Mouse (Mus musculus) gastrocnemius, postnatal 14 days (tissue): ENCODE results near the gene Tradd. TPM values are rescaled to one million over a fixed set of nuclear protein-coding genes. Genes with fewer than 3 reads are reported as not detected.
A peak's percentile ranks its signal among the peaks of the same experiment; 100 is the strongest.

Experiments
- DNase-seq: peaks from one replicate; pipeline ENCODE4 v3.0.0; 2021; ENCODE audit warnings: mixed read lengths
- intact Hi-C: fragments of 180-260 bp; cut with DNase I; formaldehyde crosslinking; loops from one replicate; pipeline ENCODE4 v1.15.1; 2025; ENCODE audit warnings: low total_unique reads
- long read RNA-seq, 2 experiments: library from polyadenylated mRNA; stranded (forward); transcript quantifications; one replicate each; pipeline ENCODE4 v2.0.0; 2021
- total RNA-seq, 2 experiments: library from RNA; stranded (reverse); gene quantifications; 2 replicates each; pipeline ENCODE4 v1.2.3; 2021

Gene Tradd
- total RNA-seq, result 1 to 10 TPM; 2.8 to 3.9 TPM
- long read RNA-seq, experiment 1, partial matches to known transcripts, result 0 of 5 reads
- long read RNA-seq, experiment 1, other reads (novel, unspliced or antisense), result 3 of 5 reads
- long read RNA-seq, experiment 2, transcript Tradd-201 (5 exons, 1,689 nt), result major isoform, 8 of 9 reads
- long read RNA-seq, experiment 2, partial matches to known transcripts, result 0 of 9 reads
- long read RNA-seq, experiment 2, other reads (novel, unspliced or antisense), result 1 of 9 reads

GRCm38 (mm10) chr8:105264024-105264982 lies at the start of gene Tradd, which contains the start of gene Fbxl8:
Gene Tradd (minus strand): TSS chr8:105264609.
Gene Fbxl8 (plus strand): TSS chr8:105264648.
- DNase-seq, result peak; percentile 77
- intact Hi-C loops, result no loop called here

DNA sequence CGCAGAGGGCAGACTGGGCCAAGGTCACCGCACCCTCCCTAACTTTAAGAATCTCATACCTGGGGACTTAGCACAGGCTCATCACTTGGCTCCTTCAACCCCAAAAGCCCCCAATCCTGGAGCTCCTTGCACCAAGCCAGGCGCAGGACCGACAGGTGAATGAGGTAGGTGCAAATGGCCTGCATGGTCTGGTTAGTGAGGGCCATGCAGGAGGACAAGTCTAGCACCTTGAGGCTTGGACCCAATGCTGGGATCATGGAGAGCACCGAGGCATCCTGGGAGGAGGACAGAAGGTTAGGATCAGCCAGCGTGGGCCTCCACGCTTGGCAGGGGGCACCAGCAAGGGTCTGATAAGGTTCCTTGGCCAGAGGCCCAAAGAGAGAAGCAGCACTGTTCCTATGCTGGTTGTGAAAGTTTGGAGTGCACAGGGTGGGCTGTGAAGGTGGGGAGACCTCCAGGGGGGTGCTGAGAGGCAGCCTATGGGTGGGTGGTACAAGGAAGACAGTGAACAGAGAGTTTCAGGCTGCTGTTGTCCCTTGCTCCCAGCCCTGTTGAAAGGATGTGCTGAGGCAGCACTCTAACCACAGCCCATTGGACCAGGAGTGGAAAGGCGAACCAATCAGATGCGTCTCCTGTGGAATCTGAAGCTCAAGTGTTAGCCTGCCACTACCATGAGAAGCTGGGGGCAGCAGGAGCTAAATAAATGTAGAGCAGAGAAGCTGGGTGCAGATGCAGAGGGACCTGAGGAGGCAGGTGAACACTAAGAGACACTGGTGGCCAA lies 49.4 kb upstream of the Tradd start:
- no peak for DNase-seq
- intact Hi-C loops, result no loop called here

GRCm38 (mm10) chr8:105312891-105313481 lies 48.6 kb upstream of the Tradd start:
- intact Hi-C loops, result no loop called here
- DNase-seq, result no peak

- intact Hi-C loops, result no loop called here
- no peak for DNase-seq
Observed at GRCm38 (mm10) chr8:105311718-105312117, 47.3 kb upstream of the Tradd start.

GRCm38 (mm10) chr8:105310118-105310517 lies 45.7 kb upstream of the Tradd start:
- no peak for DNase-seq
- intact Hi-C loops, result no loop called here

DNA sequence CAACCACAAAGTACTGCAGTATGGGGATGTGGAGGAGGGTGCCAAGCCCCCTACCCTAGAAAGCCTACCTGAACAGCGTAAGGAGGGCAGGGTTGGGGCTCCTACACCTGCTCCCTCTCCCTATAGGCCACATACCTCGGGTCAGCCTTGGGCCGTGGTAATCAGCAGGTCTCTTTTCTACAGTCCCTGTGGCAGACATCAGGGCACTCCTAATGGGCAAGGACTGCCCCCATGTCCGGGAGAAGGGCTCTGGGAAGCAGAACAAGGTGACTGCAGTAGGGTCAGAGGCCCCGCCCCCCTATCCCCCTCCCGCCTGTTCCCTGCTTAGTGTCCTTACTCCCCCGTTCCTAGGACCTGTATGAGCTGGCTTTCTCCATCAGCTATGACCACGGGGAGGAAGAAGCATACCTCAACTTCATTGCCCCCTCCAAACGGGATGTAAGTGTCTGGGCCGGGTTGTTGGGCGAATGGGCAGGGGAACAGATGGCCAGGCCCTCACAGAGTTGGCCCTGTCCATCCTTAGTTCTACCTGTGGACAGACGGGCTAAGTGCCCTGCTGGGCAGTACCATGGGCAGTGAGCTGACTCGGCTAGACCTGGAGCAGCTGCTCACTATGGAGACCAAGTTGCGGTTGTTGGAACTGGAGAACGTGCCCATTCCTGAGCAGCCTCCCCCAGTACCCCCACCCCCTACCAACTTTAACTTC lies 44.9 kb upstream of the Tradd start:
- intact Hi-C loops, result no loop called here
- DNase-seq, result no peak

- intact Hi-C loops, result no loop called here
- DNase-seq, result no peak
Observed at GRCm38 (mm10) chr8:105308428-105308827, 44.0 kb upstream of the Tradd start.

DNA sequence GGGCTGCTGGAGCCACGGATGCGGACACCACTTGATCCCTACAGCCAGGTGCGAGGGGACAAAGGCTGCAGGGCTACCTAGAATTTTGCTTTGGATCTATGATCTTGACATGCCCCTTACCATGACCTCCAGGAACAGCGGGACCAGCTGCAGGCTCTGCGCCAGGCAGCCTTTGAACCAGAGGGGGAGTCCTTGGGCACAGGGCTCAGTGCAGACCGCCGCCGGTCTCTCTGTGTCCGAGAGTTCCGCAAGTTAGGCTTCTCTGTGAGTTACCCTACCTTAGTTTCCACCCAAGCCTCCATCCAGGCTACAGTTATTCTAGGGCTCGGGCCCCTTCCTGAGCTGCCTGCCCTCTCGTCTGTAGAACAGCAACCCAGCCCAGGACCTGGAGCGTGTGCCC lies 43.3 kb upstream of the Tradd start:
- no peak for DNase-seq

DNA sequence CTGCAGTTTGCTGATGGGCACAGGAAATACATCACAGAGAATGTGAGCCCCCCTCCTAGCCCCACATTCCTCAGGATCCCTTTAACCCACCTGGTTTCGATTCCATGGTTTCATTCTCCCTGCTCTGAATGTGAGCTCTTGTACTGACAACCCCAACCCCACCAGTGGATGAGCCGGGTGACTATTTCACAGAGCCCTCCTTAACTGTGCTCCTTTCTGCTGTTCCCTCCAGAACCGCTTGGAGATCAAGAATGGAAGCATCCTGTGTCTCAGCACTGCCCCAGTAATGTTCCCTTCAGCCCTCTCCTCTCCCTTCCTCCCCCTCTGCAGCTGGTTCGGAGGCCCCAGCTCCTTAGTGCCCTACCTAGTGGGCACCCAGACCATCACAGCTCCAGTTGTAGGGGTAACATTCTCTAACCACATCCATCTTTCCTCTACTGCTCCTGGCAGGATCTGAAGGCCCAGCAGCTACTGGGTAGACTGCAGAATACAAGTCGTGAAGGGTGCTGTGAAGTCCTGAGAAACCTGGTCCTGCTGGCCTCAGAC lies 41.8 kb upstream of the Tradd start:
- intact Hi-C loops, result no loop called here
- DNase-seq, result no peak

More for the DNA sequence above, 43.3 kb upstream of the Tradd start:
- intact Hi-C loops, result no loop called here

DNA sequence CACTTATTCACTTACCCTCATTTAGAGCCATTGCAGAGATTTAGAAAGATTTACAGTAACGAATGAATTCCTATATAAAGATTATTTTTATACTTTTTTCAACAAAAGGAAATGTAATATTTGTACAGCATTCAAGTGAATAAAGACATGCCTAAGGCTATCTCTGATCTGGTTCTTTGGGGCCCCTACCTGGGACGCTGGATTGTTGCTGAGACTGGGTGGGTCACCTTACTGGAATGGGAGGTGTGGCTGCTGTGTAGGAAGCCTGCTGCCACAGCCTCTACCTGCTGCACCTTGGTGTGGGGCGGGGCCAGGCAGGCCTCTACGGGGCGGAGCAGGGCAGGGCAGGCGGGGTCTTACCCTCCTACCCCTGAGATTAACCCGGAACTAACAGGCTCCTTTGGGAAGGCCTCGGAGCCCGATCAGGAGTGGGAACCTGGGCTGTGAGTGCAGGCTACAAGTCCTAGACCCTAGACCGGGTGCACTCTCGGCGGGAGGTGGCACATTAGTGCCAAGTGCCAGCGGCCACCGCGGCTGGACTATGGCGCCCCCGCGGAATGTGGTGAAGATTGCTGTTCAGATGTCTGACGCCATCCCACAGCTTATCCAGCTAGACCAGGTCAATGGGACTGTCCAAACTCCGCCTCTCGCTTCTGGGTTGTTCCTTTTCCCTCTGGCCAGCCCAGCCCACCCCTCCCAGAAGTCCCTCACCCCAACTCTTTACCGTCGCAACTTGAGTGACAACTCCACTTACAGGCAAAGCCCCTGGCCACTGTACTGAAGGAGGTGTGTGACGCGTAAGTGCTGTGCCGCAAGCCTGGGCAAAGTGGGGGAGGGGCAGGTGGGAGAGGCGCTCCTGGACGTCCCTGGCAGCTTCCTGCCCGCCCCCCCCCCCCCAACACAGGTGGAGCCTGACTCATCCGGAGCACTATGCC lies 41.1 kb upstream of the Tradd start, which contains the start of gene Elmo3:
Elmo3 (plus strand) TSS at position 391 of the 935 bp plus-strand sequence.
- intact Hi-C loops, result no loop called here
- no peak for DNase-seq

- no peak for DNase-seq
- intact Hi-C loops, result no loop called here
Observed at GRCm38 (mm10) chr8:105304325-105305210, 40.2 kb upstream of the Tradd start.

DNA sequence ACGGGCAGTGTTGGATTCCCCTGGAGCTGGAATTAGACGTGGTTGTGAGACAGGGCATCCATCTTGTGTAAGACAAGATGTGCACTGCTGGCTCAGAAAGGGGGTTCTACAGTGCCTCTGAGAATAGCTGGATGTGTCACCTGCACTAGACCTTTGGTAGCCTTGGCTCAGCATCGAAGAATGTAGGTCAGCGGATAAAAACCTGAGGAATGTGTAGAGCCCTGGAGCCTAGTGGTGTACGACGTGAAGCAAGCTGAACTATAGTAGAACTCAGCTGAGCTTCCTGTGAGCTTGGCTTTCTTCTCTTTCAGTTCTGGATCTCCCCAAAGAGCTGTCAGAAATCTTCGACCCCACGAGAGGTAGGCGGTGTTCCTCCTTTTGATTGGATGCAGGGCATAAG lies 39.5 kb upstream of the Tradd start:
- DNase-seq, result no peak
- intact Hi-C loops, result no loop called here

DNA sequence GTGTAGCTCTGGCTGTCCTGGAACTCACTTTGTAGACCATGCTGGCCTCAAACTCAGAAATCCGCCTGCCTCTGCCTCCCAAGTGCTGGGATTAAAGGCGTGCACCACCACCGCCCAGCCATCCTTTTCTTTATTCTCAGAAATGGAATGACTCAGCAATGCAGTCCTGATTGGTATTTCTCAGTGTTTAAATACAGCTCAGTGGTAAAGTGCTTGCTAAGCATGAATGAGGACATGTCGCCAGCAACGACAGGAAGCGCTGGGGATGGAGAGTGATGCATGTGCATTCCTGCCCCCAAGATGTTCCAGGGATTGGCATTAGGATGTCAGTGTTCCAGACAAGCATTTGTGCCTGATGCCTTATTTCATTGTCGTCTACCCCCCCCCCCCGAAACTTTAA lies 39.0 kb upstream of the Tradd start:
- DNase-seq, result no peak
- intact Hi-C loops, result no loop called here

GRCm38 (mm10) chr8:105299962-105300361 lies 35.6 kb upstream of the Tradd start:
- DNase-seq, result no peak
- intact Hi-C loops, result no loop called here

- intact Hi-C loops, result no loop called here
- DNase-seq, result no peak
Observed at GRCm38 (mm10) chr8:105298351-105299252, 34.2 kb upstream of the Tradd start.
